Mouse (Mus musculus): ENCODE measurements around the gene Susd3.

- TF ChIP-seq CTCF (IDR thresholded peaks at IDR 0.05; ENCODE audit: low read depth, low read length) (no peak), TAL1 (conservative IDR thresholded peaks at IDR 0.05; ENCODE audit: low read depth, low read length) (no peak), GATA1 (IDR thresholded peaks at IDR 0.05; ENCODE audit: borderline replicate concordance, low read length) (no peak), POLR2AphosphoS5 (IDR thresholded peaks at IDR 0.05; ENCODE audit: insufficient replicate concordance, low read depth, low read length) (no peak), GATA2 (IDR thresholded peaks at IDR 0.05; ENCODE audit: borderline replicate concordance, low read depth, low read length) (no peak)
Observed at GRCm38 (mm10) chr13:49247740-49248466, 603 bp downstream of the Susd3 start.
